In genomic region chr10:43430606-43431005, GRCm38 (mm10) we compare ENCODE assay signal across 31 mouse cellular contexts. TPM values are rescaled to one million over a fixed set of nuclear protein-coding genes. Genes with fewer than 3 reads are reported as not detected.
DNase-seq lines count a peak whose midpoint lies in the region; ATAC-seq and TF ChIP-seq lines count a peak whose summit lies in the region.
"Had no signal": no experiment of that assay in that cellular context is flagged by ENCODE, and none has a peak within 500 bp of the region (broad histone marks: within the 10 kb centered on the region; RNA-seq: fewer than 3 reads in every experiment).

No protein-coding gene starts in this region.

- ATAC-seq in midbrain, postnatal 0 days (ENCODE audit: low FRiP score) = no peak
- ATAC-seq: forebrain, postnatal 0 days; hindbrain, embryonic 16.5 days; intestine, embryonic 15.5 days had no signal

- H3K9ac ChIP-seq in midbrain, postnatal 0 days (replicated peaks; ENCODE audit: low read length, poor library complexity, severe bottlenecking) = no peak overlapping the region
- H3K9ac ChIP-seq: embryonic facial prominence, embryonic 15.5 days; forebrain, embryonic 12.5 days; forebrain, postnatal 0 days; intestine, embryonic 15.5 days; limb, embryonic 15.5 days; liver, embryonic 15.5 days; lung, embryonic 15.5 days; midbrain, embryonic 12.5 days; neural tube, embryonic 13.5 days had no signal

- 86% methylated on average over 5 of the region's 5 CpGs for WGBS in kidney, adult 2 months
- WGBS in midbrain, postnatal 0 days = 89% methylated on average over 5 of the region's 5 CpGs
- 94% methylated on average over 5 of the region's 5 CpGs for WGBS in midbrain, embryonic 10.5 days

- TF ChIP-seq CTCF in kidney, adult 2 months (conservative IDR thresholded peaks at IDR 0.05; ENCODE audit: insufficient read depth, insufficient read length, low read depth, low read length) = no peak
- no peak for TF ChIP-seq CTCF in midbrain, postnatal 0 days (IDR thresholded peaks at IDR 0.05)

- H3K4me1 ChIP-seq in kidney, adult 2 months (ENCODE audit: control insufficient read depth, insufficient read depth, low read length) = peaks cover 5% of the 10 kb centered on the region; the same call in 1 of the 2 replicates
- no peaks in the 10 kb centered on the region for H3K4me1 ChIP-seq in midbrain, postnatal 0 days (ENCODE audit: insufficient read depth, low read length)
- 0 out of 2 replicates have a peak, but pooled peaks cover 2% of the 10 kb centered on the region for H3K4me1 ChIP-seq in midbrain, embryonic 10.5 days
- H3K4me1 ChIP-seq: embryonic facial prominence, embryonic 10.5 days; embryonic facial prominence, embryonic 15.5 days; intestine, embryonic 15.5 days; limb, embryonic 15.5 days; liver, embryonic 15.5 days; lung, embryonic 15.5 days; midbrain, embryonic 12.5 days; neural tube, embryonic 13.5 days had no signal

- H3K9me3 ChIP-seq in midbrain, postnatal 0 days (ENCODE audit: low read length) = no peaks in the 10 kb centered on the region
- H3K9me3 ChIP-seq in midbrain, embryonic 10.5 days (replicated peaks) = no peaks in the 10 kb centered on the region
- H3K9me3 ChIP-seq: embryonic facial prominence, embryonic 15.5 days; intestine, embryonic 15.5 days; limb, embryonic 10.5 days; limb, embryonic 15.5 days; liver, embryonic 15.5 days; lung, embryonic 15.5 days; midbrain, embryonic 12.5 days; neural tube, embryonic 13.5 days had no signal

- H3K36me3 ChIP-seq in kidney, adult 2 months (ENCODE audit: control insufficient read depth, insufficient read depth, low read length) = no peaks in the 10 kb centered on the region
- no peaks in the 10 kb centered on the region for H3K36me3 ChIP-seq in midbrain, postnatal 0 days (ENCODE audit: insufficient read depth, low read length)
- peaks cover 11% of the 10 kb centered on the region for H3K36me3 ChIP-seq in midbrain, embryonic 10.5 days
- H3K36me3 ChIP-seq: embryonic facial prominence, embryonic 15.5 days; intestine, embryonic 15.5 days; limb, embryonic 10.5 days; limb, embryonic 15.5 days; liver, embryonic 15.5 days; lung, embryonic 15.5 days; neural tube, embryonic 13.5 days had no signal

- H3K4me3 ChIP-seq in kidney, adult 2 months (ENCODE audit: insufficient read depth, low read depth, low read length) = no peak overlapping the region
- no peak overlapping the region for H3K4me3 ChIP-seq in midbrain, postnatal 0 days (ENCODE audit: low read depth, low read length)
- no peak overlapping the region for H3K4me3 ChIP-seq in midbrain, embryonic 10.5 days
- H3K4me3 ChIP-seq: embryonic facial prominence, embryonic 10.5 days; embryonic facial prominence, embryonic 15.5 days; forebrain, embryonic 12.5 days; hindbrain, embryonic 10.5 days; intestine, embryonic 15.5 days; limb, embryonic 10.5 days; limb, embryonic 15.5 days; liver, embryonic 15.5 days; lung, embryonic 15.5 days; midbrain, embryonic 12.5 days; neural tube, embryonic 13.5 days had no signal

- no peak for TF ChIP-seq POLR2A in kidney, adult 2 months (IDR thresholded peaks at IDR 0.05; ENCODE audit: low read depth, low read length)

- H3K4me2 ChIP-seq in midbrain, postnatal 0 days (ENCODE audit: low read depth, low read length, poor library complexity, severe bottlenecking) = no peak overlapping the region
- H3K4me2 ChIP-seq: embryonic facial prominence, embryonic 15.5 days; forebrain, embryonic 12.5 days; intestine, embryonic 15.5 days; limb, embryonic 15.5 days; liver, embryonic 15.5 days; lung, embryonic 15.5 days; midbrain, embryonic 12.5 days; neural tube, embryonic 13.5 days had no signal

- no peak overlapping the region for H3K27ac ChIP-seq in kidney, adult 2 months (ENCODE audit: insufficient read depth, low read depth, low read length)
- H3K27ac ChIP-seq in midbrain, postnatal 0 days (ENCODE audit: low read depth, low read length) = no peak overlapping the region
- H3K27ac ChIP-seq in midbrain, embryonic 10.5 days (replicated peaks) = no peak overlapping the region
- H3K27ac ChIP-seq: embryonic facial prominence, embryonic 10.5 days; embryonic facial prominence, embryonic 15.5 days; forebrain, embryonic 12.5 days; hindbrain, embryonic 10.5 days; limb, embryonic 10.5 days; limb, embryonic 15.5 days; liver, embryonic 15.5 days; lung, embryonic 15.5 days; midbrain, embryonic 12.5 days; neural tube, embryonic 13.5 days; stomach, postnatal 0 days had no signal

- no peaks in the 10 kb centered on the region for H3K27me3 ChIP-seq in kidney, adult 2 months (replicated peaks; ENCODE audit: control insufficient read depth, insufficient read depth, low read length)
- no peaks in the 10 kb centered on the region for H3K27me3 ChIP-seq in midbrain, postnatal 0 days (ENCODE audit: insufficient read depth, low read length)
- no peaks in the 10 kb centered on the region for H3K27me3 ChIP-seq in midbrain, embryonic 10.5 days (ENCODE audit: low read depth, poor library complexity, severe bottlenecking)
- H3K27me3 ChIP-seq: CH12.LX; embryonic facial prominence, embryonic 15.5 days; forebrain, embryonic 12.5 days; intestine, embryonic 15.5 days; limb, embryonic 15.5 days; liver, embryonic 15.5 days; lung, embryonic 15.5 days; midbrain, embryonic 12.5 days; neural tube, embryonic 13.5 days had no signal

- DNase-seq in kidney, adult 2 months = peak; percentile 48
- DNase-seq in kidney, adult 11 months = no peak
- peak; percentile 34 for DNase-seq in midbrain, postnatal 0 days (ENCODE audit: low spot score)
- DNase-seq in midbrain, embryonic 10.5 days (ENCODE audit: low spot score) = no peak
- peak; percentile 46 for DNase-seq in NIH3T3 (ENCODE audit: low read depth)
- no peak for DNase-seq in gastrocnemius, postnatal 4 days (ENCODE audit: low spot score in 2 of 2)
- DNase-seq: adrenal gland, postnatal 25 days; cerebellum, adult 18-20 months; cerebellum, postnatal 25 days; forebrain, postnatal 0 days; gastrocnemius, postnatal 10 days; heart, postnatal 14 days; layer of hippocampus, postnatal 36 days; lung, postnatal 36 days; right cerebral cortex, postnatal 4 days; thymus, adult 2 months; thymus, postnatal 36 days had no signal

RNA-seq across cellular contexts. Expression of gene Bend3, which starts 48.0 kb away (rescaled TPM):
- polyA plus RNA-seq in kidney, adult 2 months (2012; rRNA removed) = 3.8 TPM in 2 replicates
- 10.1 and 10.8 TPM in 2 replicates for total RNA-seq in midbrain, postnatal 0 days (2014; rRNA removed)
- 2.0 and 3.0 TPM in 2 replicates for polyA plus RNA-seq in midbrain, postnatal 0 days (2015; fragmentation: Nextera tagmentation; extraction: Ambion mirVana)
- polyA plus RNA-seq in midbrain, embryonic 10.5 days (2016; fragmentation: Nextera tagmentation; extraction: Ambion mirVana) = 7.5 and 7.7 TPM in 2 replicates
- total RNA-seq in gastrocnemius, postnatal 4 days (2021) = 1 to 10 TPM; 7.1 to 7.2 TPM

Comparison
In these comparisons a context has a peak if more than half of its experiments do, and no peak if none do; other contexts are left out.
1. DNase-seq: peak in kidney, adult 2 months (single experiment), midbrain, postnatal 0 days (single experiment) and NIH3T3 (single experiment); none in kidney, adult 11 months (single experiment), midbrain, embryonic 10.5 days (single experiment) and gastrocnemius, postnatal 4 days (0 of 2).